In the genomic region with DNA sequence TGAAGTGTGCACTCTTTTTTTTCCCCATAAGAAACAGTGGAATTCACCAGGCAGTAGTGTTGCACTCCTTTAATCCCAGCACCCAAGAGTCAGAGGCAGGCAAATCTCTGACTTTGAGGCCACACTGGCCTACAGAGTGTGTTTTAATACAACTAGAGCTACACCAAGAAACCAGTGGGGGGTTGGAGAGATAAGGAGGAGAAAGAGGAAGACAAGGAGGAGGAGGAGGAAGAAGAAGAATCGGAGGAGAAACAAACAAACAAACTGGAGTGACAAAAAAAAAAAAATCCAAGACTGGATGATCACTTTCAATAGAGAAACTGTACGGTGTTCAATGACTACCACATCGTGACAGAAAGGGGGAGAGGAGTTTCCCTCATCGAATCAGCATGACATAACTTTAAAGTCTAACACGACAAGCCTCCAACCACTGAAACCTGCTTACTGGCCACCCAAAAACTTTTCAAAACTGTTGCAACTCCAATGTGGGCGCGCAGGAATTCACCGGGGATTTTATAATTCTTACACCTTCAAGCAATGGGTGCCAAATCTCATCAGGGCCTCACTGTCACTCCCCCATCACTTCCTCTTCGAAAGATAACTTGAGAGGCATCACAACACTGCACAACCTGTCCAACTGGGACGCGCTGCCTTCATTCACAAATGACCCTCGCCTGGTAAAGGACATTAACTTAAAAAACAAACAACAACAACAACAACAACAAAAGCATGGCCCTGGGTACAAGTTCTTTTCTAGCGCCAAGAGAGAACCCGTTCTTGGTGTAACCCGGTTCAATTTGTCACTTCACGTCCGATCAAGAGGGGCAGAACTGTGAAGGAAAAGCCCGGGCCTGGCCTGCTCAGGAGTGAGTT, we compare ENCODE assay signal across 8 mouse cellular contexts. TPM values are rescaled to one million over a fixed set of nuclear protein-coding genes. Genes with fewer than 3 reads are reported as not detected.
DNase-seq lines count a peak whose midpoint lies in the region; ATAC-seq and TF ChIP-seq lines count a peak whose summit lies in the region.

No protein-coding gene starts in this region.

- no peak for TF ChIP-seq POLR2A in liver, adult 2 months (IDR thresholded peaks at IDR 0.05; ENCODE audit: extremely low read depth, insufficient read depth, low read length)

- TF ChIP-seq CTCF in liver, adult 2 months (IDR thresholded peaks at IDR 0.05; ENCODE audit: low read depth, low read length), result no peak

- H3K36me3 ChIP-seq in hindbrain, embryonic 10.5 days, result no peaks in the 10 kb centered on the region
- H3K36me3 ChIP-seq in liver, adult 2 months (ENCODE audit: control insufficient read depth, insufficient read depth, low read length), result no peaks in the 10 kb centered on the region
- no peaks in the 10 kb centered on the region for H3K36me3 ChIP-seq in neural tube, embryonic 15.5 days

- H3K4me2 ChIP-seq in neural tube, embryonic 15.5 days, result peak overlapping the region; percentile 86

- H3K9ac ChIP-seq in liver, adult 2 months (ENCODE audit: low read depth, low read length), result peak overlapping the region; percentile 99
- H3K9ac ChIP-seq in neural tube, embryonic 15.5 days (replicated peaks), result peak overlapping the region; percentile 92

- H3K27me3 ChIP-seq in hindbrain, embryonic 10.5 days (ENCODE audit: insufficient read depth, poor library complexity, severe bottlenecking), result no peaks in the 10 kb centered on the region
- H3K27me3 ChIP-seq in liver, adult 2 months (ENCODE audit: control insufficient read depth, insufficient read depth, low read length), result no peaks in the 10 kb centered on the region
- H3K27me3 ChIP-seq in neural tube, embryonic 15.5 days (replicated peaks), result no peaks in the 10 kb centered on the region

- peaks cover 9% of the 10 kb centered on the region for H3K4me1 ChIP-seq in brown adipose tissue, adult 24 weeks (ENCODE audit: control insufficient read depth, insufficient read depth, insufficient read length, low read length)
- H3K4me1 ChIP-seq in hindbrain, embryonic 10.5 days (replicated peaks), result peaks cover 38% of the 10 kb centered on the region
- H3K4me1 ChIP-seq in liver, adult 2 months (ENCODE audit: control insufficient read depth, insufficient read depth, low read length), result peaks cover 19% of the 10 kb centered on the region
- peaks cover 51% of the 10 kb centered on the region for H3K4me1 ChIP-seq in neural tube, embryonic 15.5 days

- peak; percentile 38 for DNase-seq in retina, embryonic 14.5 days (ENCODE audit: low spot score)
- DNase-seq in retina, postnatal 1 day, result no peak
- no peak for DNase-seq in hindbrain, embryonic 10.5 days (ENCODE audit: low spot score)
- no peak for DNase-seq in liver, adult 2 months (ENCODE audit: extremely low read depth, low read depth, low spot score)
- no peak for DNase-seq in layer of hippocampus, adult 8-10 months (ENCODE audit: low spot score in 2 of 2)
- DNase-seq in frontal cortex, adult 2 months (ENCODE audit: extremely low spot score in 1 of 2, low spot score in 1 of 2), result no peak

- no peaks in the 10 kb centered on the region for H3K9me3 ChIP-seq in hindbrain, embryonic 10.5 days
- no peaks in the 10 kb centered on the region for H3K9me3 ChIP-seq in neural tube, embryonic 15.5 days (replicated peaks)

- H3K79me2 ChIP-seq in liver, adult 2 months (ENCODE audit: control insufficient read depth, insufficient read depth, low read length), result peaks cover 3% of the 10 kb centered on the region; the same call in 1 of the 2 replicates

- WGBS in hindbrain, embryonic 10.5 days, result 10% methylated on average over 18 of the region's 18 CpGs
- WGBS in liver, adult 2 months, result 3% methylated on average over 18 of the region's 18 CpGs
- 8% methylated on average over 18 of the region's 18 CpGs for WGBS in neural tube, embryonic 15.5 days

- peak overlapping the region; percentile 79 for H3K4me3 ChIP-seq in brown adipose tissue, adult 24 weeks (ENCODE audit: insufficient read depth, low read depth, low read length)
- H3K4me3 ChIP-seq in hindbrain, embryonic 10.5 days, result peak overlapping the region; percentile 91
- peak overlapping the region; percentile 100 for H3K4me3 ChIP-seq in liver, adult 2 months (ENCODE audit: insufficient read depth, low read depth, low read length)
- H3K4me3 ChIP-seq in neural tube, embryonic 15.5 days (replicated peaks), result peak overlapping the region; percentile 72

- ATAC-seq in neural tube, embryonic 15.5 days (ENCODE audit: low FRiP score), result peak; percentile 11; the same call in 1 of the 2 replicates

- peak overlapping the region; percentile 84 for H3K27ac ChIP-seq in brown adipose tissue, adult 24 weeks (replicated peaks; ENCODE audit: low read depth, low read length)
- peak overlapping the region; percentile 97 for H3K27ac ChIP-seq in hindbrain, embryonic 10.5 days
- H3K27ac ChIP-seq in liver, adult 2 months (replicated peaks; ENCODE audit: insufficient read depth, low read depth, low read length), result peak overlapping the region; percentile 80
- H3K27ac ChIP-seq in neural tube, embryonic 15.5 days (replicated peaks), result peak overlapping the region; percentile 95

RNA-seq across cellular contexts. Expression of a gene that starts 1.2 kb away (rescaled TPM):
- polyA plus RNA-seq in brown adipose tissue, adult 24 weeks (2012; ENCODE audit: insufficient read depth, insufficient read length, missing spikeins), result 94.7 and 95.4 TPM in 2 replicates
- 26.9 and 28.8 TPM in 2 replicates for polyA plus RNA-seq in hindbrain, embryonic 10.5 days (2016; fragmentation: Nextera tagmentation; extraction: Ambion mirVana)
- 25.5 and 26.2 TPM in 2 replicates for total RNA-seq in liver, adult 2 months (2014; rRNA removed)
- 17.4 and 24.1 TPM in 2 replicates for polyA plus RNA-seq in liver, adult 2 months (2012; rRNA removed)
- polyA plus RNA-seq in neural tube, embryonic 15.5 days (2015; fragmentation: Nextera tagmentation; extraction: Ambion mirVana), result 34.4 and 39.2 TPM in 2 replicates
- total RNA-seq in layer of hippocampus, adult 8-10 months (2022), result 100 to 1,000 TPM; 206 to 222 (median 217) TPM
- polyA plus RNA-seq in frontal cortex, adult 2 months (2012; rRNA removed), result 220 and 223 TPM in 2 replicates

RNA-seq across cellular contexts. Expression of a gene that starts 27.6 kb away (rescaled TPM):
- 39.6 and 66.6 TPM in 2 replicates for polyA plus RNA-seq in brown adipose tissue, adult 24 weeks (2012; ENCODE audit: insufficient read depth, insufficient read length, missing spikeins)
- polyA plus RNA-seq in hindbrain, embryonic 10.5 days (2016; fragmentation: Nextera tagmentation; extraction: Ambion mirVana), result 65.7 and 75.1 TPM in 2 replicates
- 42.9 and 43.1 TPM in 2 replicates for total RNA-seq in liver, adult 2 months (2014; rRNA removed)
- polyA plus RNA-seq in liver, adult 2 months (2012; rRNA removed), result 21.1 and 21.6 TPM in 2 replicates
- polyA plus RNA-seq in neural tube, embryonic 15.5 days (2015; fragmentation: Nextera tagmentation; extraction: Ambion mirVana), result 62.6 and 65.2 TPM in 2 replicates
- 10 to 100 TPM; 42.0 to 52.7 (median 48.8) TPM for total RNA-seq in layer of hippocampus, adult 8-10 months (2022)
- 37.6 and 42.3 TPM in 2 replicates for polyA plus RNA-seq in frontal cortex, adult 2 months (2012; rRNA removed)

RNA-seq across cellular contexts. Expression of a gene that starts 59.0 kb away (rescaled TPM):
- polyA plus RNA-seq in brown adipose tissue, adult 24 weeks (2012; ENCODE audit: insufficient read depth, insufficient read length, missing spikeins), result 51.7 and 64.6 TPM in 2 replicates
- polyA plus RNA-seq in hindbrain, embryonic 10.5 days (2016; fragmentation: Nextera tagmentation; extraction: Ambion mirVana), result 41.1 and 52.5 TPM in 2 replicates
- 59.8 and 65.7 TPM in 2 replicates for total RNA-seq in liver, adult 2 months (2014; rRNA removed)
- 12.8 and 14.8 TPM in 2 replicates for polyA plus RNA-seq in liver, adult 2 months (2012; rRNA removed)
- 43.6 and 44.8 TPM in 2 replicates for polyA plus RNA-seq in neural tube, embryonic 15.5 days (2015; fragmentation: Nextera tagmentation; extraction: Ambion mirVana)
- total RNA-seq in layer of hippocampus, adult 8-10 months (2022), result 100 to 1,000 TPM in 2 of 4 experiments, 10 to 100 TPM in 2; 87.4 to 109 (median 99.4) TPM
- 46.6 and 49.4 TPM in 2 replicates for polyA plus RNA-seq in frontal cortex, adult 2 months (2012; rRNA removed)
